Mouse (Mus musculus): ENCODE data around the gene Sytl3. TPM values are rescaled to one million over a fixed set of nuclear protein-coding genes. Genes with fewer than 3 reads are reported as not detected.

The Sytl3 gene
- total and polyA plus RNA-seq, 2 experiments from 2014 or later, result 0.18 TPM; not detected in 1

DNA sequence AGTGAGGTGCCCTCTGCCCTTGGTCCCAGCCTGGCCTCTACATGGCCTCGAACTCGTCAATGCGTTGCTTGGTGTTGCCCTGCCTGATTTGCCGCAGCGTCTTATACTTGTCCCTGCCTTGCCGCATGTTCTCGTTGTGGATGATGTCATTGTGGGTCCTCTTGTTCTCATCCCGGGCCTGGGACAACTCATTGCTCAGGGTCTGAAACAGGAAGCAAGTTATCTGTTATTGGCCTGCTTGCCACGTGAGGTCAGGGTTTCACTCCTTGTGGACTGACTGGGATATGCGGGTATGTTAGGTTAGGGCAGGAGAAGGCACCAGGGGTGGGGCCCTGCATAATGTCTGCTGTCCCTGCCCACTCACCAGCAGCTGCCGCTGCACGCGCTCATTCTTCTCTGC, 80.4 kb downstream of the Sytl3 start:
- no peak for ATAC-seq (ENCODE audit: insufficient read depth, low read depth)
- peaks cover 47% of the 10 kb centered on the region for H3K36me3 ChIP-seq (replicated peaks; ENCODE audit: control insufficient read depth, insufficient read depth, low read length)
- H3K4me1 ChIP-seq (ENCODE audit: control insufficient read depth, insufficient read depth), result peaks cover 33% of the 10 kb centered on the region
- DNase-seq (ENCODE audit: low spot score), result no peak
- H3K27ac ChIP-seq (ENCODE audit: low read depth), result no peak overlapping the region
- no peaks in the 10 kb centered on the region for H3K27me3 ChIP-seq (ENCODE audit: control insufficient read depth, insufficient read depth, low read length)
- no peak overlapping the region for H3K4me2 ChIP-seq (ENCODE audit: low read depth, low read length)
- no peaks in the 10 kb centered on the region for H3K9me3 ChIP-seq (replicated peaks; ENCODE audit: control insufficient read depth, low read length)
- WGBS, result 78% methylated on average over 13 of the region's 13 CpGs
- no peak overlapping the region for H3K9ac ChIP-seq (replicated peaks; ENCODE audit: low read depth, low read length)
- H3K4me3 ChIP-seq (ENCODE audit: low read depth, low read length), result no peak overlapping the region
- TF ChIP-seq CTCF (IDR thresholded peaks at IDR 0.05; ENCODE audit: low read depth) (no peak), EP300 (IDR thresholded peaks at IDR 0.05; ENCODE audit: low read depth) (no peak)

GRCm38 (mm10) chr17:6739756-6740155, 80.9 kb downstream of the Sytl3 start:
- TF ChIP-seq EP300 (IDR thresholded peaks at IDR 0.05; ENCODE audit: low read depth) (no peak), CTCF (IDR thresholded peaks at IDR 0.05; ENCODE audit: low read depth) (no peak)
- Histone ChIP-seq H3K4me2 (ENCODE audit: low read depth, low read length) (no peak overlapping the region), H3K27ac (ENCODE audit: low read depth) (no peak overlapping the region), H3K9me3 (replicated peaks; ENCODE audit: control insufficient read depth, low read length) (no peaks in the 10 kb centered on the region), H3K4me3 (ENCODE audit: low read depth, low read length) (no peak overlapping the region), H3K27me3 (ENCODE audit: control insufficient read depth, insufficient read depth, low read length) (no peaks in the 10 kb centered on the region), H3K36me3 (replicated peaks; ENCODE audit: control insufficient read depth, insufficient read depth, low read length) (peaks cover 48% of the 10 kb centered on the region), H3K4me1 (ENCODE audit: control insufficient read depth, insufficient read depth) (peaks cover 30% of the 10 kb centered on the region), H3K9ac (replicated peaks; ENCODE audit: low read depth, low read length) (no peak overlapping the region)
- DNase-seq (ENCODE audit: low spot score) (no peak), ATAC-seq (ENCODE audit: insufficient read depth, low read depth) (no peak)
- WGBS, result 85% methylated on average over 15 of the region's 15 CpGs

GRCm38 (mm10) chr17:6740331-6741170, 81.7 kb downstream of the Sytl3 start:
- Histone ChIP-seq H3K27ac (ENCODE audit: low read depth) (no peak overlapping the region), H3K36me3 (replicated peaks; ENCODE audit: control insufficient read depth, insufficient read depth, low read length) (peaks cover 55% of the 10 kb centered on the region), H3K9me3 (replicated peaks; ENCODE audit: control insufficient read depth, low read length) (no peaks in the 10 kb centered on the region), H3K4me1 (ENCODE audit: control insufficient read depth, insufficient read depth) (peaks cover 26% of the 10 kb centered on the region), H3K9ac (replicated peaks; ENCODE audit: low read depth, low read length) (no peak overlapping the region), H3K27me3 (ENCODE audit: control insufficient read depth, insufficient read depth, low read length) (no peaks in the 10 kb centered on the region), H3K4me3 (ENCODE audit: low read depth, low read length) (no peak overlapping the region), H3K4me2 (ENCODE audit: low read depth, low read length) (no peak overlapping the region)
- WGBS, result 89% methylated on average over 19 of the region's 19 CpGs
- TF ChIP-seq CTCF (IDR thresholded peaks at IDR 0.05; ENCODE audit: low read depth), result no peak
- no peak for TF ChIP-seq EP300 (IDR thresholded peaks at IDR 0.05; ENCODE audit: low read depth)
- ATAC-seq (ENCODE audit: insufficient read depth, low read depth) (no peak), DNase-seq (ENCODE audit: low spot score) (no peak)

- H3K9ac ChIP-seq (replicated peaks; ENCODE audit: low read depth, low read length), result no peak overlapping the region
These were observed 82.4 kb downstream of the Sytl3 start for GRCm38 (mm10) chr17:6741271-6741670.

GRCm38 (mm10) chr17:6742083-6743038, 83.5 kb downstream of the Sytl3 start:
- H3K27ac ChIP-seq (ENCODE audit: low read depth), result peak overlapping the region; percentile 40; the same call in 1 of the 2 replicates
- peak; percentile 36 for ATAC-seq (ENCODE audit: insufficient read depth, low read depth)
- peaks cover 69% of the 10 kb centered on the region for H3K36me3 ChIP-seq (replicated peaks; ENCODE audit: control insufficient read depth, insufficient read depth, low read length)
- H3K4me3 ChIP-seq (ENCODE audit: low read depth, low read length), result no peak overlapping the region
- no peak overlapping the region for H3K4me2 ChIP-seq (ENCODE audit: low read depth, low read length)
- TF ChIP-seq CTCF (IDR thresholded peaks at IDR 0.05; ENCODE audit: low read depth), result no peak
- no peak for TF ChIP-seq EP300 (IDR thresholded peaks at IDR 0.05; ENCODE audit: low read depth)
- no peak overlapping the region for H3K9ac ChIP-seq (replicated peaks; ENCODE audit: low read depth, low read length)
- peak; percentile 61 for DNase-seq (ENCODE audit: low spot score)
- no peaks in the 10 kb centered on the region for H3K27me3 ChIP-seq (ENCODE audit: control insufficient read depth, insufficient read depth, low read length)
- peaks cover 33% of the 10 kb centered on the region for H3K4me1 ChIP-seq (ENCODE audit: control insufficient read depth, insufficient read depth)
- no peaks in the 10 kb centered on the region for H3K9me3 ChIP-seq (replicated peaks; ENCODE audit: control insufficient read depth, low read length)
- WGBS, result 38% methylated on average over 33 of the region's 33 CpGs

More at GRCm38 (mm10) chr17:6741271-6741670, 82.4 kb downstream of the Sytl3 start:
- DNase-seq (ENCODE audit: low spot score) (no peak), ATAC-seq (ENCODE audit: insufficient read depth, low read depth) (no peak)
- no peaks in the 10 kb centered on the region for H3K9me3 ChIP-seq (replicated peaks; ENCODE audit: control insufficient read depth, low read length)
- H3K36me3 ChIP-seq (replicated peaks; ENCODE audit: control insufficient read depth, insufficient read depth, low read length), result peaks cover 62% of the 10 kb centered on the region
- WGBS, result 84% methylated on average over 12 of the region's 12 CpGs
- peaks cover 26% of the 10 kb centered on the region for H3K4me1 ChIP-seq (ENCODE audit: control insufficient read depth, insufficient read depth)
- no peak overlapping the region for H3K27ac ChIP-seq (ENCODE audit: low read depth)
- no peak overlapping the region for H3K4me3 ChIP-seq (ENCODE audit: low read depth, low read length)
- no peak for TF ChIP-seq EP300 (IDR thresholded peaks at IDR 0.05; ENCODE audit: low read depth)
- no peaks in the 10 kb centered on the region for H3K27me3 ChIP-seq (ENCODE audit: control insufficient read depth, insufficient read depth, low read length)
- no peak overlapping the region for H3K4me2 ChIP-seq (ENCODE audit: low read depth, low read length)
